Mouse (Mus musculus) bone marrow, adult 2 months (tissue): ENCODE data around the gene Glrx5.

Experiments
- CTCF ChIP-seq: fragments of 200-500 bp; IDR thresholded peaks from 2 replicates; pipeline ENCODE4 v1.5.1; 2011; ENCODE audit warnings: low read length, control low read depth; ENCODE audit not compliant: control insufficient read depth, insufficient read depth
- POLR2A ChIP-seq: fragments of 200-500 bp; IDR thresholded peaks from 2 replicates; pipeline ENCODE4 v1.6.1; 2011; ENCODE audit warnings: low read depth, mild to moderate bottlenecking, control low read depth, low read length, borderline replicate concordance; ENCODE audit not compliant: control insufficient read depth

GRCm38 (mm10) chr12:104985088-104985487 is 47.4 kb upstream of the Glrx5 start:
- TF ChIP-seq CTCF: peak; percentile 36; the same call in 1 of the 2 replicates
- TF ChIP-seq POLR2A: no peak
